Mouse (Mus musculus) erythroblast, embryonic 14.5 days (primary cell): ENCODE measurements around the gene Adap1. TPM values are rescaled to one million over a fixed set of nuclear protein-coding genes. Genes with fewer than 3 reads are reported as not detected.

Experiments
- H3K27me3 ChIP-seq: 2 replicates; pipeline ENCODE4 v1.6.1; 2012; ENCODE audit warnings: inconsistent platforms; ENCODE audit not compliant: control insufficient read depth
- H3K36me3 ChIP-seq: 2 replicates; pipeline ENCODE4 v1.6.1; 2012; ENCODE audit warnings: mild to moderate bottlenecking, inconsistent platforms; ENCODE audit not compliant: control insufficient read depth
- H3K4me1 ChIP-seq: 2 replicates; pipeline ENCODE4 v1.6.1; 2012; ENCODE audit warnings: inconsistent platforms; ENCODE audit not compliant: control insufficient read depth
- H3K4me3 ChIP-seq: replicated peaks from 2 replicates; pipeline ENCODE3; 2012; ENCODE audit warnings: moderate library complexity, mild to moderate bottlenecking, inconsistent platforms
- H3K9me3 ChIP-seq: 2 replicates; pipeline ENCODE4 v1.6.1; 2012; ENCODE audit warnings: low read length, inconsistent platforms, mixed read lengths; ENCODE audit not compliant: control insufficient read depth
- GATA1 ChIP-seq: IDR thresholded peaks from 2 replicates; pipeline ENCODE4 v1.6.1; 2012; ENCODE audit warnings: low read length, inconsistent platforms, mixed read lengths
- TAL1 ChIP-seq: IDR thresholded peaks from 3 replicates; pipeline ENCODE4 v1.6.1; 2012; ENCODE audit warnings: low read length, inconsistent platforms, mixed read lengths
- polyA plus RNA-seq: library from polyadenylated mRNA; stranded (reverse); fragments of >175 nt; gene quantifications from 2 replicates; pipeline ENCODE4 v1.2.3, GENCODE M21; 2012

Gene Adap1
- polyA plus RNA-seq, 1 experiment = 0.17 TPM

DNA sequence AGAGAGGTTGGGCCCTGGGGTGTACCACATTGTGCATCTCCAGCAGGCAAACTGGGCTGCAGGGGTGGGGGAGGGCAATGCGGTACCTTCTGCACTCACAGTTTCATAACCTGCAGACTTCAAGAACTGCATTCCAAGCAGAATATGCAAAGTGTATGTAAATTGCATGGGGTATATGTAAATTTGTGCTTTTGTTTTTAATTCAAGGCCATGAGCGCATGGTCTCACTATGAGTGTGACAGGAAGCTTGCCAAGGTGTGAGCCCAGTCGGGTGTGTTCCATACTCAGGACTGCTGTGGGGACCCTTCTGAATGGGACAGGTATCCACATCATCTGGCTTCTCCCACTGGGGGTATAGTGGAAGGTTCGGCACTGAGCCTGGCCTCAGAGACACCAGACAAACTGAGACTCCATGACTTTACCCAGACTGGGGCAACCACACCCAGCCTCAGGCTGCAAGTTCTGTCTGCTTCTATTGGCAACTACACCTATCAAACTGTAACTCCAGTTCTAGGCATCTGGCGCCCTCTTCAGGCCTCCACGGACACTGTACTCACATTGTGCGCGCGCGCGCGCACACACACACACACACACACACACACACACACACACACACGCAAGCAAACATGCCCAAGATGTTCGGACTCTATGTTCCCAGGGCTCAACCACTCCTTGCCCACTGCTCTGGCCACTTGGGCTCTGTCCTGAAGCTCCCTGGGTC, 41.8 kb downstream of the Adap1 start:
- Histone ChIP-seq H3K4me1 (peaks cover 42% of the 10 kb centered on the region), H3K36me3 (no peaks in the 10 kb centered on the region), H3K4me3 (no peak overlapping the region), H3K9me3 (no peaks in the 10 kb centered on the region; the same call in 1 of the 2 replicates), H3K27me3 (no peaks in the 10 kb centered on the region)
- no peak for TF ChIP-seq GATA1
- no peak for TF ChIP-seq TAL1

DNA sequence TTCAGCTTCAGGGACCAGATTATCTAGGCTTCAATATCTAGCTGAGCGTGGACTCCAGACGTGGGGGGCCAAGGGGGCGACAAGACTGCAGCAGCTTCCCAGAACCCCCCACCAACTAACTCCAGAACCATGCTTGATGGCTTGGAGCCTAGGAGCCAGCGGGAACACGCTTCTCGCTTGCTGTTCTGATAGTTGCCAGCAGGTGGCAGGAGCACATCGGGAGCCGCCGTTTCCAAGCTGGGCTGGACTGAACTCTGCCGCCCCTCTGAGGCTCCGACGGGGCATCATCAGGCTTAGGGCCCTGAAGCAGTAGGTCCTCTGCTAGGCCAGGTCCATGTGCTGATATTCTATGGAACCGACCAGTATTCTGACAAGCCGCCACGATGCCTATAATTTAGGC, 43.2 kb downstream of the Adap1 start:
- no peaks in the 10 kb centered on the region for H3K36me3 ChIP-seq
- no peaks in the 10 kb centered on the region; the same call in 1 of the 2 replicates for H3K9me3 ChIP-seq
- H3K4me1 ChIP-seq = peaks cover 31% of the 10 kb centered on the region
- no peaks in the 10 kb centered on the region for H3K27me3 ChIP-seq
- TF ChIP-seq TAL1 (no peak), GATA1 (no peak)
- H3K4me3 ChIP-seq = no peak overlapping the region

DNA sequence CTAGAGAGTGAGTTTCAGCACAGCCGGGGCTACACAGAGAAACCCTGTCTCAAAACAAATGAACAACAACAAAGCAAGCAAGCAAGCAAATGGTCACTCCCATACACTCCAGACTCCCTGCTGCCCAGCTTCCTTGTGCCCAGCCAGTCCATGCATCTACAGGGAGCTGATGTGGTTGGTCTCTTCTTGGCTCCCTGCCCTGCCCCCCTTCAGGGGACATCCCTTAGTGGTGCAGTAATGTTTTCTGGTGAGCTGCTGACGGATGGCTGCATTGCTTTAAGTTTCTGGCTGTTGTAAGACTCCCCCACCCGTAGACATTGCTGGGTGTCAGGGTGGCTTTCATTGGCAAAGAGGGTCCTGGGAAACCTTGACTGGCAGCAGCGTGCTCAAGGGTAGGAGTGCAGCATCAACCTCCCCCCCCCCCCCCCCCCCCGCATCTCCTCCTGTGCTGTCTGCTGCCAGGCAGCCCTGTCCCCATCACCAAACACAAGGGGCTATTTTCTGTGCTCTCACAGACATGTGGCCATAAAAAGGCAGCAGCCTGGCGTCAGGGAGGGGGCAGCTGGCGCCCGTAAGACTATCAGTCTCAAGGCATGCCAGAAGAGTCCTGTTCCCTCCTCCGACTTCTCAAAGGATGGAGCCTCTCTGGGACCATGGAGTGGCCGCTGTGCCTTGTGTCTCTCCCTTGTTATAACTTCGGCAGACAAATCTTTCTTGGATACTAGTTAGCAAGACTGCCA, 43.9 kb downstream of the Adap1 start:
- TF ChIP-seq TAL1 (no peak), GATA1 (no peak)
- Histone ChIP-seq H3K27me3 (no peaks in the 10 kb centered on the region), H3K4me1 (peaks cover 24% of the 10 kb centered on the region), H3K36me3 (no peaks in the 10 kb centered on the region), H3K4me3 (no peak overlapping the region), H3K9me3 (no peaks in the 10 kb centered on the region; the same call in 1 of the 2 replicates)

DNA sequence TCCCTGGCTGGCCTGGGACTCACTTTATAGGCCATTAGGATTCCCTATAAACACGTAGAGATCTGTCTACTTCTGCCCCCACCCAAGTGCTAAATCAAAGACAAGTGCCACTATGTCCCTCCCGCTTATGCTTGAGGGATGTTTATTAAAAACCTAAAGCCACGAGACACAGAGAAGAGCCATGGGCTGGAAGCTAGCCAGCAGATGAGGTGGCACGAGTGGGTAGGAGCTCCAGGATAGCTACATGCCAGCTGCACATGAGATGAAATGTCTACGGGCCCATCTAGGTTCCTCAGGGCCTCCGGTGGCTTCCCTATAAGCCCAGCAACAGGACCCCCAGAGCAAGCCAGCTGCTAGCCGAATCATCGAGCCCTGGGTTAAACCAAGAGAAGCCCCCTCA, 48.1 kb downstream of the Adap1 start:
- peaks cover 4% of the 10 kb centered on the region for H3K4me1 ChIP-seq
- no peaks in the 10 kb centered on the region for H3K27me3 ChIP-seq
- no peaks in the 10 kb centered on the region for H3K36me3 ChIP-seq
- no peak for TF ChIP-seq TAL1
- no peak for TF ChIP-seq GATA1
- H3K4me3 ChIP-seq = no peak overlapping the region
- no peaks in the 10 kb centered on the region for H3K9me3 ChIP-seq

DNA sequence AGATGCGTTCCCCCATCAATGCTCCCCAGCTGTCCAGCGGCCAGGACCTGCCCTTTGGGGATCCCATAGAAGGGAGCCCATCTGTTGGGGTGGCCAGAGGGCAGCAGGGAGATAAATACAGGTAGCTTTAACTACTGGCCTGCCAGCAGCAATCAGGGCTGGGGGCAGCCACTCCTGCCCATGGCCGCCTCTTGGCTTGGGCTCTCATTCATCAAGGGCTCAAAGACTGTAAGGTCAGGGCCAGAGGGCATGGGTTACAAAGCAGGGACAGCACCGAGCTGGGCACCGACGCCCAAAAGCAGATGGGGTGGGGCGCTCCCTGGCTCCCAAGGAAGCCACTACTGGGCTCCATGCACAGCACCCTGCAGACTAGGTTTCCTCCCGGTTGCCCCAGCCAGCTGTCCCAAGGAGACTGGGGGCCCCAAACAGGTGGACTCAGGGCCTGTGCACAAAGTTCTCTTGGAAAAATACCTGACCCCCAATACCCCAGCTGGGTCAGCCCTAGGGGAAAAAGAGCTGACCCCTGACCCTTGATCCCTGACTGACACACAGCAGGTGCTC, 53.3 kb downstream of the Adap1 start:
- Histone ChIP-seq H3K36me3 (peaks cover 36% of the 10 kb centered on the region), H3K9me3 (no peaks in the 10 kb centered on the region; the same call in 1 of the 2 replicates), H3K4me3 (no peak overlapping the region), H3K4me1 (peaks cover 10% of the 10 kb centered on the region), H3K27me3 (no peaks in the 10 kb centered on the region)
- no peak for TF ChIP-seq TAL1
- no peak for TF ChIP-seq GATA1

DNA sequence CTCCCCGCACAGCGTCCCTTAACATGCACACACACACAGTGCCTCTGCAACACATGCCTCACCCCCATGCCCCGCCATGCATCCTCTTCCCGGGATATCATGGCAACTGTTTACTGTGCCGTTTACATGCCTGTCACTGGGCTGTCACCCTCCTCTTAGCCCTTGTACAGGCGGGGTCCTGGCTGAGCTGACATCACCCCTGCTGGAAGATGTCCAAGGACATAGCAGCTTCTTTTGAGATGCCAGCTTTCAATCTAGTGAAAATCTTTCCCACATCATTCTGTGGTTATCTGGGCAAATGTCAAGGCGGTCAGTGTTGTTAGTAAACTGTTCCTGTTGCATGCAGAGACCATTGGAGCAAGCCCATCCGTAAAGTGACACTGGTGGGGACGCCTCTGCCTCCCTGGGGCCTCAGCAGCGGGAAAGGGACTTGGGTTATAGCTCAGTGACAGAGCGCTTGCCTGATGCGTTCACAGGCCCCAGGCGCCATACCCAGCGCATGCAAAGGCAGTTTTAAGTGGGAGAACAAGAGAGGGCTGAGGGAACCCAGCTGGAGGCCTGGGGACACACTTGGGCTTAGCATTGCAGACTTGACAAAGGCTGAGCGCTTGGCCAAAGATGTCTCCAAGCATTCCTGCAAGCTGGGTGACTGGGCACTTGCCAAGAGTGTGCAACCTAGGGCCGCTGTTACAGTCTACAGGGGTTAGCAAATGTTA, 54.5 kb downstream of the Adap1 start:
- H3K4me1 ChIP-seq = peaks cover 10% of the 10 kb centered on the region
- TF ChIP-seq GATA1 = no peak
- no peaks in the 10 kb centered on the region; the same call in 1 of the 2 replicates for H3K9me3 ChIP-seq
- peaks cover 47% of the 10 kb centered on the region for H3K36me3 ChIP-seq
- no peaks in the 10 kb centered on the region for H3K27me3 ChIP-seq
- H3K4me3 ChIP-seq = no peak overlapping the region

DNA sequence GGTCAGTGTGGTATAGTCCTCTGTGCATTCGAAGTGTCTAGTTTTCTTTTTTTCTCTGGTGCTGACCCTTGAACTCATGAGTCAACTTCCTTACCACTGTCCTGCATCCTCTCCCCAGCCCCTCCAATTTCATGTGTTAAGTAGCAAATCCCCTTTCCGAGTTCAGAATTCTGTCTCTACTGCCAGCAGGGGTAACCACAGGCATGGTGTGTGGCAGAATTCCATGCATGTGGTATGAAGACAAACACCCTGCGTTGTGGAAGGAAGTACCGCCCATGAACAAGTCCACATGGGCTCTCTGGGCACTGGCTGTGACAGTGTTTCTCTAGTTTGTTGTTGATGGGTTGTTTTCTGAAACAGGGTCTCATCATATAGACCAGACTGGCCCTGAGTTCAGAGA, 57.8 kb downstream of the Adap1 start:
- Histone ChIP-seq H3K4me3 (no peak overlapping the region), H3K9me3 (no peaks in the 10 kb centered on the region; the same call in 1 of the 2 replicates), H3K4me1 (peaks cover 10% of the 10 kb centered on the region), H3K27me3 (no peaks in the 10 kb centered on the region), H3K36me3 (peaks cover 80% of the 10 kb centered on the region)
- TF ChIP-seq TAL1 (no peak), GATA1 (no peak)

DNA sequence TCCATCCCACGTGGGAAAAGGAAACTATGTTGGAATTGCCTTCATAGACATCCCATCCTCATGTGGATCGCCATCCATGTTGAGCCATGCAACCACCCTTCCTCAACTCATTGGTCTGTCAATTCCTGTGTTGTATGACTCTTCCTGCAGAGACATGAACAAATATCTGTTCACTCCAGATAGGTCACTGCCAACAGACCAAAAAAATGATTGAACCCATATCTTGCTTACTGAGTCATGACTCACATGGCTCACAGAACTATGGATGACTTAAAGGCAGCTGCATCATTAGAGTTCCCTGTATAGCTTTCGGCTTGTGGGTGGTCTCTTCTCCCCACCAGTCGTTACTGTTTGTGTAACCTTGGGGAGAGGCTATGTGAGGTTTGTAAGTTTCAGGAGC, 64.0 kb downstream of the Adap1 start:
- Histone ChIP-seq H3K9me3 (no peaks in the 10 kb centered on the region), H3K36me3 (peaks cover 99% of the 10 kb centered on the region), H3K27me3 (no peaks in the 10 kb centered on the region), H3K4me1 (peaks cover 50% of the 10 kb centered on the region), H3K4me3 (no peak overlapping the region)
- TF ChIP-seq TAL1 (no peak), GATA1 (no peak)

DNA sequence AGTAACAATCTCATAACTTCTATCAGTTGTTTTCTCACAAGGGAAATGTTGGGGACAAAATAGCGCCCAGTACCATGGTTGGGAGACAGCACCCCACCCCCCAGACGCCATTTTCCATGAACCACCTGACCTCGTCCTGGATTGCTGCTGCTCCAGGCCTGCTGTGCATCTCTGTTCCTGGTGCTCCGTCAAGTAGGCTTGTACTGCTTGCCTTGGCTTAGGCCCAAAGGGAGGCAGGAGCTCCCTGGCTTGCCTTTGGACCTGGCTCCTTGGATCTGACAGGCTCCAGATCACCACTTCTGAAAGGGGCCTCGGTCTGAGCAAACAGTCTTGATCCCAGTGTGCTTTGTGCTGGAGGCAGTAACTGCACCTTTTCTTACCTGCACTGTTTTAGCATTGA, 65.6 kb downstream of the Adap1 start:
- H3K4me3 ChIP-seq = no peak overlapping the region
- H3K9me3 ChIP-seq = no peaks in the 10 kb centered on the region
- H3K36me3 ChIP-seq = peaks cover 99% of the 10 kb centered on the region
- H3K27me3 ChIP-seq = no peaks in the 10 kb centered on the region
- no peak for TF ChIP-seq TAL1
- TF ChIP-seq GATA1 = no peak
- H3K4me1 ChIP-seq = peaks cover 65% of the 10 kb centered on the region
